Mouse (Mus musculus) limb, embryonic 14.5 days (tissue): ENCODE measurements around the gene Map9. TPM values are rescaled to one million over a fixed set of nuclear protein-coding genes. Genes with fewer than 3 reads are reported as not detected.

ENCODE experiments used
- ATAC-seq: fragments of 200-750 bp; cut with Nextera tagmentation; 2 replicates; pipeline ENCODE4 v1.8.0; 2017; ENCODE audit warnings: low read depth, moderate number of reproducible peaks, moderate TSS enrichment; ENCODE audit not compliant: low FRiP score
- DNase-seq: peaks from one replicate; pipeline ENCODE4 v3.0.0-alpha.2; 2015; ENCODE audit warnings: low spot score
- H3K27ac ChIP-seq: fragments of 300-500 bp; sonication (generic); replicated peaks from 2 replicates; pipeline ENCODE4 v1.5.1; 2014; ENCODE audit warnings: low read depth, mild to moderate bottlenecking, low read length, moderate library complexity, mixed read lengths
- H3K27me3 ChIP-seq: fragments of 300-500 bp; sonication (generic); 2 replicates; pipeline ENCODE4 v1.6.1; 2014; ENCODE audit warnings: low read length, mixed read lengths; ENCODE audit not compliant: control insufficient read depth, insufficient read depth
- H3K36me3 ChIP-seq: fragments of 300-500 bp; sonication (generic); 2 replicates; pipeline ENCODE4 v1.6.1; 2014; ENCODE audit warnings: mild to moderate bottlenecking, low read length, moderate library complexity, mixed read lengths; ENCODE audit not compliant: control insufficient read depth, insufficient read depth
- H3K4me1 ChIP-seq: fragments of 300-500 bp; sonication (generic); 2 replicates; pipeline ENCODE4 v1.6.1; 2014; ENCODE audit warnings: antibody characterized with exemption, low read length, mixed read lengths; ENCODE audit not compliant: control insufficient read depth, insufficient read depth
- H3K4me2 ChIP-seq: fragments of 300-500 bp; sonication (generic); replicated peaks from 2 replicates; pipeline ENCODE4 v1.6.1; 2014; ENCODE audit warnings: low read depth, mild to moderate bottlenecking, low read length, moderate library complexity; ENCODE audit not compliant: severe bottlenecking
- H3K4me3 ChIP-seq: fragments of 300-500 bp; sonication (generic); replicated peaks from 2 replicates; pipeline ENCODE4 v1.5.1; 2014; ENCODE audit warnings: low read length
- H3K9ac ChIP-seq: fragments of 300-500 bp; sonication (generic); 2 replicates; pipeline ENCODE4 v1.6.1; 2014; ENCODE audit warnings: mild to moderate bottlenecking, low read depth, low read length, moderate library complexity; ENCODE audit not compliant: severe bottlenecking
- H3K9me3 ChIP-seq: fragments of 300-500 bp; sonication (generic); 2 replicates; pipeline ENCODE4 v1.6.1; 2016; ENCODE audit warnings: low read length; ENCODE audit not compliant: control insufficient read depth
- POLR2A ChIP-seq: fragments of 200-500 bp; IDR thresholded peaks from 2 replicates; pipeline ENCODE4 v1.8.0; 2012; ENCODE audit warnings: inconsistent platforms, mild to moderate bottlenecking, moderate library complexity, borderline replicate concordance; ENCODE audit not compliant: insufficient read depth, insufficient read length; ENCODE audit errors: extremely low read depth
- WGBS: fragments of 180-500 bp; shearing (Covaris S2); extraction: QIAGEN DNeasy Blood & Tissue Kit; methylation state at CpG from one replicate; pipeline ENCODE4 v1.1.7; 2014; 5-methylcytosine and 5-hydroxymethylcytosine counted together
- polyA plus RNA-seq, 2 experiments: library from polyadenylated mRNA; depleted of rRNA in 1 of 2; stranded (reverse) in 1 of 2; unstranded in 1 of 2; fragments of >200 nt; fragmentation: Nextera tagmentation in 1 of 2; extraction: Ambion mirVana in 1 of 2; gene quantifications; 2 replicates each; pipeline versions ENCODE4 v1.2.1 to v1.2.3; 2012 to 2014

Gene Map9
- polyA plus RNA-seq, 2 experiments = 3.2 to 9.1 TPM

DNA sequence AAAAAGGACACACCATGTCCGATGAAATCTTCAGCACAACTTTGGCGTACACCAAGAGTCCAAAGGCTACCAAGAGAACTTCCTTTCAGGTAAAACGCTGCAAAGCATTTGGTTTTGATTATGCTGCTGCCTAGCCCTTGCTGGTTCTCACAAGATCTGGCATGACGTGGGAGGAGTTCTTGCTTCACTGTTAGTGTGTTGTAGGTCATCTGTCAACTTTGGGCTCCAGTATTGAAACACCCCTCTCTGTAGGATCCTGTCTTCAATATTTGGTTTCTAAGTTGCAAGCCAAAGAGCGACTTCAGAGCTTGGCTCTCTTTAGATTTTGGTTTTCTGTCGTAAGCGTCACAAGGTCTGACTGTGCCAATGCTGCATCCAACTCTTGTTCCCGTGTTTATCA is 1.2 kb downstream of the Map9 start:
- H3K9ac ChIP-seq = no peak overlapping the region
- DNase-seq (no peak), ATAC-seq (no peak)
- no peak for TF ChIP-seq POLR2A
- no peak overlapping the region for H3K4me2 ChIP-seq
- no peak overlapping the region for H3K27ac ChIP-seq
- no peaks in the 10 kb centered on the region for H3K4me1 ChIP-seq
- no peak overlapping the region for H3K4me3 ChIP-seq
- no peaks in the 10 kb centered on the region for H3K27me3 ChIP-seq
- 66% methylated on average over 8 of the region's 8 CpGs for WGBS
- no peaks in the 10 kb centered on the region; the same call in 1 of the 2 replicates for H3K36me3 ChIP-seq
- no peaks in the 10 kb centered on the region for H3K9me3 ChIP-seq

GRCm38 (mm10) chr3:82362452-82362851 is 4.6 kb downstream of the Map9 start:
- Histone ChIP-seq H3K36me3 (no peaks in the 10 kb centered on the region; the same call in 1 of the 2 replicates), H3K9ac (no peak overlapping the region), H3K4me3 (no peak overlapping the region), H3K4me2 (no peak overlapping the region), H3K27ac (no peak overlapping the region), H3K27me3 (no peaks in the 10 kb centered on the region), H3K4me1 (no peaks in the 10 kb centered on the region), H3K9me3 (no peaks in the 10 kb centered on the region)
- ATAC-seq = no peak
- TF ChIP-seq POLR2A = no peak
- no peak for DNase-seq
- 51% methylated on average over 4 of the region's 4 CpGs for whole genome bisulfite sequencing

DNA sequence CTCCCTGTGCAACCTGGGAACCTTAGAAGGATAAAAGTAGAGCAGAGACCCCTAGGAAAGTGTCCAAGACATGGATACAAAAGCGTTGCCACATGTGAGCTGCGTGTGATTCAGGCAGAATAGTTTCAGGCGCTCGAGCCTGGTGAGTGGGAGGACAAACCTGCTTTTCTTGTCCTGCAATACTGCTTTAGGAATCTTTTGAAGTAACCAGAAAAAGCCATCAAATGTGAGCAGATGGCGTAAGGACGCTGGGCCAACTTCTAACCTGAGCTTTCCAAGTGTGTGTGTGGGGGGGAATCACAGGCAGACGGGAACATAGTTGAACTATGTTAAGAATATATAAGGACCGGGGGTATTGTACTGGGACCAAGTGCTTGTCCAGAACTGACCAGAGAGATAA is 6.7 kb downstream of the Map9 start:
- Histone ChIP-seq H3K4me2 (no peak overlapping the region), H3K27ac (no peak overlapping the region), H3K9ac (no peak overlapping the region), H3K4me1 (no peaks in the 10 kb centered on the region), H3K27me3 (no peaks in the 10 kb centered on the region), H3K36me3 (no peaks in the 10 kb centered on the region; the same call in 1 of the 2 replicates), H3K9me3 (no peaks in the 10 kb centered on the region), H3K4me3 (no peak overlapping the region)
- DNase-seq (no peak), ATAC-seq (no peak)
- 72% methylated on average over 8 of the region's 8 CpGs for WGBS
- TF ChIP-seq POLR2A = no peak

DNA sequence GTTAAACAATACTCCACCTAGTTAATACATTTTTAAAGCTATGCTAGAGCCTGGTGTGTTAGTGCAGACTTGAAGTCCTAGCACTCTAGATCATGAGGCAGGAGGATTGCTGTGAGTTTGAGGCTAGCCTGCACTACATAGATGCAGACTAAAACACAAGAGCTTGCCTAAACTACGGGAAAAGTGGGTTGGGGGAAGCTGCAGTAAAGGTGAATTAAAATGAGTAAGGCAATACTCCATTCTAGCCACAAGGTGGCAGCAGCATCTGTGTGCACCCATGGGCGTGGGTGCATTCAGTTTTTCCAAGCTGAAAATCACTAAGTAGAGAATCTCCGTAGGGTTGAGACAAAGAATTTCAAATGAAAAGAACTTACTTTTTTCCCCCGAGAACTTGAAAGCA is 7.1 kb downstream of the Map9 start:
- no peaks in the 10 kb centered on the region for H3K9me3 ChIP-seq
- 34% methylated on average over 4 of the region's 4 CpGs for WGBS
- ATAC-seq (0 out of 2 replicates have a peak, but pooled peaks have one; percentile 9), DNase-seq (peak; percentile 53)
- H3K9ac ChIP-seq = no peak overlapping the region
- no peak overlapping the region for H3K4me3 ChIP-seq
- H3K36me3 ChIP-seq = no peaks in the 10 kb centered on the region; the same call in 1 of the 2 replicates
- H3K27me3 ChIP-seq = no peaks in the 10 kb centered on the region
- H3K27ac ChIP-seq = no peak overlapping the region
- H3K4me2 ChIP-seq = no peak overlapping the region
- no peak for TF ChIP-seq POLR2A
- no peaks in the 10 kb centered on the region for H3K4me1 ChIP-seq

- H3K36me3 ChIP-seq = peaks cover 19% of the 10 kb centered on the region
- WGBS = 76% methylated on average over 21 of the region's 21 CpGs
- H3K9ac ChIP-seq = no peak overlapping the region
- no peak overlapping the region for H3K27ac ChIP-seq
- no peak for ATAC-seq
- no peaks in the 10 kb centered on the region for H3K27me3 ChIP-seq
- TF ChIP-seq POLR2A = no peak
- no peak overlapping the region for H3K4me3 ChIP-seq
- H3K4me1 ChIP-seq = no peaks in the 10 kb centered on the region
- no peak for DNase-seq
- H3K9me3 ChIP-seq = no peaks in the 10 kb centered on the region
- H3K4me2 ChIP-seq = no peak overlapping the region
Observed at GRCm38 (mm10) chr3:82369063-82369860, 11.4 kb downstream of the Map9 start.
